Comparison of ENCODE assay signal across 7 mouse cellular contexts in genomic region chr7:141059929-141060328, GRCm38 (mm10). TPM values are rescaled to one million over a fixed set of nuclear protein-coding genes. Genes with fewer than 3 reads are reported as not detected.
DNase-seq lines count a peak whose midpoint lies in the region; ATAC-seq and TF ChIP-seq lines count a peak whose summit lies in the region.

No protein-coding gene starts in this region.

- no peak overlapping the region for H3K27ac ChIP-seq in ES-Bruce4 (ENCODE audit: insufficient read depth, low read length)
- peak overlapping the region; percentile 91 for H3K27ac ChIP-seq in hindbrain, embryonic 16.5 days (ENCODE audit: low read depth, low read length)
- peak overlapping the region; percentile 95 for H3K27ac ChIP-seq in midbrain, embryonic 13.5 days

- TF ChIP-seq EP300 in ES-Bruce4 (IDR thresholded peaks at IDR 0.05; ENCODE audit: insufficient read depth, low read depth, low read length) = no peak

- H3K9me3 ChIP-seq in ES-Bruce4 (replicated peaks; ENCODE audit: control insufficient read depth, insufficient read depth, low read length, poor library complexity, severe bottlenecking) = no peaks in the 10 kb centered on the region
- no peaks in the 10 kb centered on the region for H3K9me3 ChIP-seq in hindbrain, embryonic 16.5 days (ENCODE audit: control insufficient read depth, low read length)
- H3K9me3 ChIP-seq in midbrain, embryonic 13.5 days = no peaks in the 10 kb centered on the region

- peak overlapping the region; percentile 84 for H3K4me2 ChIP-seq in hindbrain, embryonic 16.5 days (ENCODE audit: low read length)
- H3K4me2 ChIP-seq in midbrain, embryonic 13.5 days (replicated peaks) = peak overlapping the region; percentile 74

- H3K9ac ChIP-seq in ES-Bruce4 (ENCODE audit: low read depth, poor library complexity, severe bottlenecking) = peak overlapping the region; percentile 70; the same call in 1 of the 2 replicates
- H3K9ac ChIP-seq in hindbrain, embryonic 16.5 days (ENCODE audit: low read depth, low read length) = peak overlapping the region; percentile 99
- peak overlapping the region; percentile 99 for H3K9ac ChIP-seq in midbrain, embryonic 13.5 days (replicated peaks)

- peaks cover 2% of the 10 kb centered on the region; the same call in 1 of the 2 replicates for H3K36me3 ChIP-seq in ES-Bruce4 (ENCODE audit: control insufficient read depth, insufficient read depth, low read length, poor library complexity, severe bottlenecking)
- peaks cover 11% of the 10 kb centered on the region for H3K36me3 ChIP-seq in hindbrain, embryonic 16.5 days (ENCODE audit: control insufficient read depth, insufficient read depth, low read length)
- peaks cover 22% of the 10 kb centered on the region for H3K36me3 ChIP-seq in midbrain, embryonic 13.5 days

- DNase-seq in brain, adult 2 months (ENCODE audit: low read depth, low spot score) = peak; percentile 36
- DNase-seq in adrenal gland, adult (ENCODE audit: inconsistent age in 2 of 2, low spot score in 1 of 2) = no peak
- DNase-seq in B cell, adult 2 months = no peak
- DNase-seq in embryo, embryonic 11 days = no peak

- TF ChIP-seq POLR2A in ES-Bruce4 (IDR thresholded peaks at IDR 0.05; ENCODE audit: insufficient read depth, low read length) = no peak

- H3K27me3 ChIP-seq in ES-Bruce4 (ENCODE audit: control insufficient read depth, insufficient read depth, low read length, poor library complexity, severe bottlenecking) = no peaks in the 10 kb centered on the region
- no peaks in the 10 kb centered on the region for H3K27me3 ChIP-seq in hindbrain, embryonic 16.5 days (replicated peaks; ENCODE audit: control insufficient read depth, insufficient read depth, low read length)
- H3K27me3 ChIP-seq in midbrain, embryonic 13.5 days = no peaks in the 10 kb centered on the region

- peak; percentile 8; the same call in 1 of the 2 replicates for ATAC-seq in hindbrain, embryonic 16.5 days
- ATAC-seq in midbrain, embryonic 13.5 days = no peak

- WGBS in hindbrain, embryonic 16.5 days = 56% methylated on average over 2 of the region's 2 CpGs
- WGBS in midbrain, embryonic 13.5 days = 71% methylated on average over 2 of the region's 2 CpGs

- peak overlapping the region; percentile 64 for H3K4me3 ChIP-seq in ES-Bruce4 (ENCODE audit: low read depth, low read length)
- peak overlapping the region; percentile 94 for H3K4me3 ChIP-seq in hindbrain, embryonic 16.5 days (ENCODE audit: low read length)
- H3K4me3 ChIP-seq in midbrain, embryonic 13.5 days (replicated peaks) = peak overlapping the region; percentile 92

- TF ChIP-seq CTCF in ES-Bruce4 (IDR thresholded peaks at IDR 0.05; ENCODE audit: low read depth, low read length) = no peak

- peaks cover 11% of the 10 kb centered on the region for H3K4me1 ChIP-seq in ES-Bruce4 (ENCODE audit: control insufficient read depth, insufficient read depth, low read length)
- H3K4me1 ChIP-seq in hindbrain, embryonic 16.5 days (ENCODE audit: control insufficient read depth, insufficient read depth, low read depth, low read length) = peaks cover 18% of the 10 kb centered on the region
- H3K4me1 ChIP-seq in midbrain, embryonic 13.5 days (replicated peaks) = peaks cover 29% of the 10 kb centered on the region

RNA-seq across cellular contexts. Expression of gene B4galnt4, which starts 1.0 kb away (rescaled TPM):
- polyA plus RNA-seq in ES-Bruce4 (2011; ENCODE audit: insufficient read depth, insufficient read length, low read depth, missing spikeins) = 18.3 and 22.2 TPM in 2 replicates
- 53.3 and 55.0 TPM in 2 replicates for polyA plus RNA-seq in hindbrain, embryonic 16.5 days (2015; fragmentation: Nextera tagmentation; extraction: Ambion mirVana)
- 44.1 and 48.3 TPM in 2 replicates for polyA plus RNA-seq in midbrain, embryonic 13.5 days (2015; fragmentation: Nextera tagmentation; extraction: Ambion mirVana)

RNA-seq across cellular contexts. Expression of gene Pkp3, which starts 18.1 kb away (rescaled TPM):
- 19.6 and 22.0 TPM in 2 replicates for polyA plus RNA-seq in ES-Bruce4 (2011; ENCODE audit: insufficient read depth, insufficient read length, low read depth, missing spikeins)
- 0.31 and 0.32 TPM in 2 replicates for polyA plus RNA-seq in hindbrain, embryonic 16.5 days (2015; fragmentation: Nextera tagmentation; extraction: Ambion mirVana)
- polyA plus RNA-seq in midbrain, embryonic 13.5 days (2015; fragmentation: Nextera tagmentation; extraction: Ambion mirVana) = 0.14 and 0.15 TPM in 2 replicates

RNA-seq across cellular contexts. Expression of gene Gm17387, which starts 31.0 kb away (rescaled TPM):
- polyA plus RNA-seq in ES-Bruce4 (2011; ENCODE audit: insufficient read depth, insufficient read length, low read depth, missing spikeins) = not detected in 2 replicates
- polyA plus RNA-seq in hindbrain, embryonic 16.5 days (2015; fragmentation: Nextera tagmentation; extraction: Ambion mirVana) = not detected in 2 replicates
- polyA plus RNA-seq in midbrain, embryonic 13.5 days (2015; fragmentation: Nextera tagmentation; extraction: Ambion mirVana) = not detected in 2 replicates

RNA-seq across cellular contexts. Expression of gene Sigirr, which starts 40.4 kb away (rescaled TPM):
- polyA plus RNA-seq in ES-Bruce4 (2011; ENCODE audit: insufficient read depth, insufficient read length, low read depth, missing spikeins) = 15.4 and 23.2 TPM in 2 replicates
- 3.2 and 3.3 TPM in 2 replicates for polyA plus RNA-seq in hindbrain, embryonic 16.5 days (2015; fragmentation: Nextera tagmentation; extraction: Ambion mirVana)
- 1.8 and 2.6 TPM in 2 replicates for polyA plus RNA-seq in midbrain, embryonic 13.5 days (2015; fragmentation: Nextera tagmentation; extraction: Ambion mirVana)

RNA-seq across cellular contexts. Expression of gene Ifitm6, which starts 42.2 kb away (rescaled TPM):
- not detected in 2 replicates for polyA plus RNA-seq in ES-Bruce4 (2011; ENCODE audit: insufficient read depth, insufficient read length, low read depth, missing spikeins)
- 0.83 and 1.3 TPM in 2 replicates for polyA plus RNA-seq in hindbrain, embryonic 16.5 days (2015; fragmentation: Nextera tagmentation; extraction: Ambion mirVana)
- polyA plus RNA-seq in midbrain, embryonic 13.5 days (2015; fragmentation: Nextera tagmentation; extraction: Ambion mirVana) = 0.51 and 0.54 TPM in 2 replicates

Comparison
In these comparisons a context has a peak if more than half of its experiments do, and no peak if none do; other contexts are left out.
1. RNA of gene Pkp3, which starts 18.1 kb away (polyA plus RNA-seq): 19.6 to 22.0 TPM in ES-Bruce4; 0.31 to 0.32 TPM in hindbrain, embryonic 16.5 days and 0.14 to 0.15 TPM in midbrain, embryonic 13.5 days; every median in the first group is over 10 times any median in the second.
2. Peak in every context shown above with its lines, with median percentiles within 50 percentile points of each other: H3K4me3 ChIP-seq and H3K9ac ChIP-seq.